Mouse (Mus musculus) retina, adult 2 months (tissue): ENCODE results near the gene 2300002M23Rik.

Source experiments
- DNase-seq: peaks from one replicate; pipeline ENCODE4 v3.0.0-alpha.2; 2012; ENCODE audit warnings: low read depth, low spot score

The 2300002M23Rik gene

GRCm38 (mm10) chr17:35556186-35556765 is 11.0 kb upstream of the 2300002M23Rik start:
- no peak for DNase-seq

GRCm38 (mm10) chr17:35556812-35557211 is 10.4 kb upstream of the 2300002M23Rik start:
- DNase-seq = no peak

DNA sequence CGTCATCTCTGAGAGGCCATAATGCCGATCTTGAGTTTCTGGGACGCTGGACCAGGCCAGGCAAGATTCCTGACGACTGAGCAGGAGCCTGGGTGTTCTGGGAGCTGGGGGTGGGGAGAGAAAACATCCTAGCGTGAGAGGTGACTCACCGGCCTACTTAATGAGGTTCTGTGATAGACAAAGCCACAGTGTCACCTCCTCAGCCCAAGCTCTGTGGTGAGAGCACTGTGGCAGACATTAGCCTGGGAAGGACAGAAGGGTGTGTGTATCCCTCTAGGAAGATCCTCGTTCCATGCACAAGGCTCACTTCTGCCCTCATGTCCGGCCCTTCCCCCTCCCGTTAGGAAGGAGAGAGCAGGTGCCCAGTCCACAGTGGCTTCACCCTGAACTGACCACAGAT is 9.9 kb upstream of the 2300002M23Rik start:
- no peak for DNase-seq

- no peak for DNase-seq
Measured at GRCm38 (mm10) chr17:35558216-35558615, 9.0 kb upstream of the 2300002M23Rik start.

DNA sequence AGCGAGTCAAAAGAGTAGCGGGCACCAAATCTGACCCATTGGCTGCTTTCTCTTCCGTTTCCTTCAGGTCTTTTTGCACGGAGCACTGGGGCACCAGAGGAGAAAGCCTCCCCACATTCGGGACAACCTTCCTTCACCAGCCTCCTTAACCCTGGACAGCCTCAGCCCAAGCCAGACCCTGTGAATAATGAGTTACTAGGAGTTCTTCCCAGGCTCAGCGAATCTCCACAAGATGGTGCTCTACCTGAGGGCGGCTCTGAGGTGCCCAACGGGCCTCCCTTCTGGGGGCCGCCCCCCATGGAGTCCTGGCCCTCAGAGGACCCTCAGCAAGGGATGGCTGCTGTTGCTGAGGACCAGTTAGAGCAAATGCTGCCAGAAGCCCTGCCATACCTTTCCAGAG is 517 bp downstream of the 2300002M23Rik start:
- DNase-seq = no peak

- DNase-seq = no peak
Measured at GRCm38 (mm10) chr17:35569091-35569944, 2.1 kb downstream of the 2300002M23Rik start.

DNA sequence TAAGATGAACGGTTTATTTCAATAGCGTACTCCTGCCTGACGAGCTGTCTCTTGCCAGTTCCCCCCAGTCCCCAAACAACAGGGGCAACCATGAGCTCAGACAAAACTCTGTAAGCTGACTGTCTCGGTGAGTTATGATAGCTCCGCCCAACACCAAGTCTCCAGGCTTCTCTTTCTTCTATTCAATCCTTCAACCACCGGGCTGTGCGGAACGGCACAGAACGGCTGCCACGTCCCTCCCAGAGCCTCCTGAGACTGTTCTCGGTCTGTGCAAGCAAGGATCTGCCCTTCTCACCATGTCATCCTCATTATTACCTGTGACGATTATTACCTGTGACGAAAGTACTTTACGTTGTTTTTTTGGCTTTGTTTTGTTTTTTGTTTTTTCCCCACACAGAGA is 3.6 kb downstream of the 2300002M23Rik start:
- DNase-seq = no peak

DNA sequence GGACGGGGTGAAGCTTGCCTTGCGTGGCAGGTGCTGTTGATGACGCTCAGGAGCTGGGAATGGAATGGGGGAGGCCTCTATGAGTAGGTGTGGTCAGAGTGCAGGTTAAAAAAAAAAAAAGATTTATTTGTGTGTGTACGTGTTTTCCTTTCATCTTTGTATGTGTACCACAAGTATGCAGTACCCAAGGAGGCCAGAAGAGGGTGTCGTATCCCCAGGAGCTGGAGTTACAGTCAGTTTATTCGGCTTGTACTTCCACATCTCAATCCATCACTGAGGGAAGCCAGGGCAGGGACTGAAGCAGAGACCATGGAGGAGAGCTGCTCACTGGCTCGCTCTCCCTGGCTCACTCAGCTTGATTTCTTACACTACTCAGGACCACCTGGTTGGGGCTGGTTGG is 4.2 kb downstream of the 2300002M23Rik start:
- DNase-seq = no peak

DNA sequence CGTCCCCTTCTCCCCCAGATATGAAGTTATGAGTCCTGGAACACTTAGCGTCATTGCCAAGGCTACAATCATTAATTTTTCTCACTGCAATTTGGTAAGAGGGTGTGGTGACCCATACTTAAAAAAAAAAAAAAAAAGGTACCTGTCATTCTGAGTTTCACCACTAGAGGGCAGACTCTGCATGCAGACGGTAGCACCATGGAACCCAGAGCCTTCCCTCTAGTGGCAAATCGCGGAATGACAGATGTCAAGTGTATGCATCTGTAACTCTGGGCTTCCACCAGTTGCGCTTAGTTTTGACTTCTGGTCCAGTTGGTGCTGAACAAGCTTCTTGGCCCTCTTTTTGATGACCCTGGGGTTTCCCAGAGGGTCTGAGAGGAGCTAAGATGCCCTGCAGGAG is 11.0 kb downstream of the 2300002M23Rik start:
- peak; percentile 76 for DNase-seq

GRCm38 (mm10) chr17:35582900-35583299 is 15.7 kb downstream of the 2300002M23Rik start:
- no peak for DNase-seq

DNA sequence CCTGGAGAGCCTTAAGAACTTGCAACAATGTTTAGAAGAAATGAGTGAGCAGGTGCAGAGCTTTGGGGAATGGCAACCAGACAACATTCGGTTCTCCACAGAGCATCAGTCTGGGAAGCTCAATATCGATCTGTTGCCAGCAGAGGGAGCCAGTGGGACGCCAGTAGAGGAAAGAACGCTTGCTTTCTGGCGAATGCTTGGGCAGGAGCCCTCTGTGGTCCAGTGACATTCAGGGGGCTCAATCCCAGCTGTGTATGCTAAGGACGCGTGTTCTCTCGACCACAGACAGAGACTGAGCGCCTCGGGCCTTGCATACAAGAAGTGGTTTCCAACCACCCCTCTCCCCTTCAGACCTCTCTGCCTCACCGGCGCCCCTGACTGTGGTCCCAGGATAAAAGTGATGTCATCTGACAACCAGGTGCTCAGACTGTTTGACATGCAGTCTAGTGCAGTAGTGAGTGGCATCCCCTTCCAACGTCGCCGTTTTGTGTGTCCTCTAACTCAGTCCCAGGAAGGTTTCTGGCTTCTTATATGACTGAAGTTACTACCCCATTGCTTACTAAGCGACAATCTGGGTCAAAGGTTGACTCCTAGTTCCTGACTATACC is 17.2 kb downstream of the 2300002M23Rik start:
- DNase-seq = peak; percentile 51

- DNase-seq = no peak
Measured at GRCm38 (mm10) chr17:35587291-35587690, 20.0 kb downstream of the 2300002M23Rik start.

DNA sequence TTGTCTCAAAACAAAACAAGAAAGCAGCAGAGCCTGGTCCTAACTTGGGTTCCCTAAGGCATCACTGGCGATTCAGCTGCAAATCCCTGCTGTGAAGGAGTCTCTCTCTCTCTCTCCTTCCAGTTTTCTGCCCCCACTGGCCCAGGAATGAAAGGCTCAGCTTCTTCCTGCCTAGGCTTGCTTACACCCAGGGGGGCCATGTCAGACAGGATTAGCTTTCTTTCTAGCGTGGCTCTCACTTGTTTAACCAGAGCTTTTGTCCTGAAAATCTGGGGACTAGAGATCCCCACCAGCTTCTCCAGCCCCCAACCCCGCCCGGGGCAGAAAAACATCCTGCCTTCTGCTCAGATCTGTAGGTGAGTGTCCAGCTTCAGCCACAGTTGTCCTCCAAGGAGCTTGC is 21.1 kb downstream of the 2300002M23Rik start:
- no peak for DNase-seq

GRCm38 (mm10) chr17:35590410-35591218 is 23.4 kb downstream of the 2300002M23Rik start:
- DNase-seq = peak; percentile 41

GRCm38 (mm10) chr17:35591219-35591578 is 23.9 kb downstream of the 2300002M23Rik start:
- no peak for DNase-seq

DNA sequence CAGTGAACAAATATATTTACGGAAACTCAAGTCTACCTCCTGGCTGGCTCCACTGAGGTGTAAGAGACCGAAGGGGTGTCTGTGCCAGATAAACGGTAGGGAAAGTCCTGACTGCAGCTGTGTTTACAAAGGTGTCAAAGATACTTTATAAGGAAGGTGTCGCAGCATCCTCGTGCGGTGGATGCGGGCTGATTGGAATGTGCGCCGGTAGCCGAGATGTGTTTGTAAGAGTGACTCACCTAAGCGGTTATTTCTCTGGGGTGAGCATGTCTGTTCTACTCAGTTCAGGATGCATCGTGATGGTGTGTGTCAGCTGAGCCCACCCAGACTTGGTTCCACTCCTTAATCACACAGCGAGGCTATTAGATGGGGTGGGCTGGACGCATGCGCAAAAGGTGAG is 24.5 kb downstream of the 2300002M23Rik start:
- DNase-seq = no peak

DNA sequence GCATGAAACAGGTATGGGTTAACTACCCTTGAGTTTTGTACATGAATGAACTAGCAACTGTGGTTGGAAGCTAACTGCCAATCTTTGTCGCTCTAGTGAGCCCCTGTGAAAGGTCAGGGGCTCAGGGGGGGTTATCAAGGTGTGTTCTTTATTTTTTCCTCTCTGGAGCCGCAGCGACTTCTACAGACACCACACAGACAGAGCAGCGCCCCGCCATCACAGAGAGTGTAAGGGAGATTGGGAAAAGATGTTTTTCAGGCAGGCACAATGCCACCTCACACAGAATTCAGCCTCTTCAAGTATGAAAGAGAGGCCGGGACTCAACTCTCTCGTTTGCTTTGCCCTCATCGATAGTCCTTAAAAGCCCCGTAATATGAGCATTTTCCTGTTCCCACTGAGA is 24.9 kb downstream of the 2300002M23Rik start:
- no peak for DNase-seq

GRCm38 (mm10) chr17:35593786-35594185 is 26.5 kb downstream of the 2300002M23Rik start:
- DNase-seq = no peak

DNA sequence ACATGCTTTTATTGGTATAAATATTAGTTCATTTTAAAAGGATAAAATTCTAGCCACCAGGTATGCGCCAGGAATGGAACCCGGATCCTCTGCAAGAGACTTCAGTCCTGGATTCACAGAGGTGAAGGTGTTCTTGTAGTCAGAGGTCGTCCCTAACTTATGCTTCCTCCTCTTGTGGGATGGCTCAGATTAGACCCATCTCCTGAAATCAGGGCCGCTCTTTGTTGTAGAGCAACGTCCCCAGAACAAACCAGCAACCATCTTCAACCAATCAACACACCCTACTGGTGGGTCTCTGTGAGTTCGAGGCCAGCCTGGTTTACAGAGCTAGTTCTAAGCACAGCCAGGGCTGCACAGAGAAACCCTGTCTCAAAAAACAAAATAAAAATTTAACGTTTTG is 27.2 kb downstream of the 2300002M23Rik start:
- DNase-seq = no peak

DNA sequence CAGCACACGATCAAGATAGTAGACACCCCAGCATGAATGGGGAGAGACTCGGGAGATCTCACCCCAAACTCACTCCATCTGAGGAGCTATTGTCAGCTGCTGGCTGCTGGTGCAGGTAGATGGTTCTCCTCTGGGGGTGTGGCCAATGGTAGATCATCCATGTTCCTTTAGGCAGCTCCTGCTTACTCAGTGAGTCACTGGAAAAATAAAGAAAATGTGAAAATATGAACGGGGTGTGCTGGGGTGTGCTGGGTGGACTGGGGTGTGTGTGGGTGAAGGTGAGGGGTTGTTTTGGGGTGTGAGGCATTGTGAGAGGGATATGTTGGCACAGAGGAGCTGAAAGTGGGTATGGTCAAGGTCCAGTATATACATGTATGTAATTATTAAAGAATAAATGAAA is 30.1 kb downstream of the 2300002M23Rik start:
- DNase-seq = no peak

- no peak for DNase-seq
Measured at GRCm38 (mm10) chr17:35601249-35601648, 34.0 kb downstream of the 2300002M23Rik start, which contains the start of gene Sfta2. Sfta2 (plus strand) TSS chr17:35601549.
